Mouse (Mus musculus): ENCODE data around the gene Carm1. TPM values are rescaled to one million over a fixed set of nuclear protein-coding genes. Genes with fewer than 3 reads are reported as not detected.
"Not testable (repeated sequence)": the region's sequence is repeated elsewhere in the genome, so short reads cannot be mapped to it uniquely, and the experiment has no call there.

Gene Carm1
- polyA plus RNA-seq, 1 experiment from 2014 or later, result 29.9 TPM

DNA sequence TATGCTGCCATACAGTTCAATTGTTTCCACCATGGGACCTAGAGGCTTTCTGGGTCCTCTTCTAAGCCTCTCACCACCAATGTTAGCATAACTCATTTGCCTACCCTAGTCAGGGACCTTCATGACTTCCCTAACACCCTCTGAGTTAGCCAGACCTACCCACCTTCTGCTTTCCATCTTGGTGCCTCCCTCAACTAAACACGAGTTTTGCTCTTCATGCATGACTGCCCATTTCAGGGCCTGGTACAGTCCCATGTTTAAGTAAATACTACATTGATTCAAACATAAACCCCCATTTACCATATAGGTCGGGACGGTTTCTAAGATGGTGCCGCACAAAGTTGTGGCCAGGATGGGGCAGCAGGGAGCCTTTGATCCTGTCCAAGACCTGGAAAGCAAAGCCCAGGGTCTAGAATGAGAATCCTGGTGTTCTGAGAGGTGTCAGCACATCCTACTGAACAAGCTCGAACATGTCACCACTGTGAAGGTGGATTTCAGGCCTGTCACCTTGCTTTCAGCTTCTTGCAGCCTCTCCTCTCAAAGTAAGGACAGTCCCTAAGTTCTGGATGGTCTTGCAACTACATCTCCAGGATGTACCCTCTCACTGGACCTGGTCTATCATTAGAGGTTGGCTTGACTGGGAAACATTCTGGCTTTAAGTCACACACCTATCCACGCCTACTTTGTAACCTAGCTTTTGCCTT is 44.6 kb downstream of the Carm1 start:
- Histone ChIP-seq H3K4me1 (replicated peaks) (peaks cover 39% of the 10 kb centered on the region), H3K9me3 (no peaks in the 10 kb centered on the region), H3K4me3 (no peak overlapping the region), H3K27me3 (no peaks in the 10 kb centered on the region), H3K4me2 (peak overlapping the region; percentile 98), H3K27ac (no peak overlapping the region), H3K9ac (no peak overlapping the region), H3K36me3 (peaks cover 54% of the 10 kb centered on the region)
- ATAC-seq (ENCODE audit: low FRiP score), result no peak
- 82% methylated on average over 6 of the region's 6 CpGs for WGBS

DNA sequence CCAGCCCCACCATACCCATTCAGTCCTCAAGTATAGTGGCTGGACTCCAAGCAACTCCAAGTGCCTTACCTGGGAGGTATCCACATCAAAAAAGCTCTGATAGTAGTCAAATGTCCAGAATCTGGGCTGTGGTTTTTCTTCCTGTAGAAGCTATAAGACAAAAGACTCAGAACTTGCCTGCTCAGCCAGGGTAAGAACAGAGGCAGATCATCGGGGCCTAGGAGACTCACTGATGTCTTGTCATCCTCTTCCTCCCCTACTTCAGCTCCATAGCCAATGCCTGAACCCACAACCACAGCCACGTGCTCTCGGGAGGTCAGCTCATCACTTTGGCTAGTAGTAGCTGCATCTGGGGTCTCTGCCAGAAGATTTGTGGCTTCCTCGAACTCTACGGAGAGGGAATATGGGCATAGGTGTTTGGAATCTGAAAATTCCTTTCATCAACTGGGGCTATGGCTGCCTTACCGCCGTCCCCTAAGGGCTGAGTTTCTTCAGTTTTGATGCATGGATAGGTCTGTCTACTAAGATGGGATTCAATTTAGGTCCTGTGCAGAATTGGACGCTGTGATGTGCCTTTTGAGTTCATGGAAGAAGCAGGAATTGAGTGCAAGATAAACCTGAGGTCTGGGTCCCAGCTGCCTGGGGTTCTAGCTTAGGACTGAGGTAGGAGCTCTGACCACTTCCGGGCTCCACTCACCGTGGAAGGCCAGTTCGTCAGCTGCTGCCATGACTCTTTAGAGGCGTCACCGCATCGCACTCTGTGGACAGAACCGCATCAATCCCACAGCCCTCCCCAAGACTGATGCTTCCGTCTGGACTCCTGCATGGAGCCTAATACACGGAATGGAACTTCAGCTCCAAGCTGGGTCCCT is 45.4 kb downstream of the Carm1 start:
- ATAC-seq (ENCODE audit: low FRiP score), result peak; percentile 85
- Histone ChIP-seq H3K4me3 (peak overlapping the region; percentile 98), H3K36me3 (peaks cover 53% of the 10 kb centered on the region), H3K9ac (peak overlapping the region; percentile 95), H3K27me3 (no peaks in the 10 kb centered on the region), H3K9me3 (no peaks in the 10 kb centered on the region), H3K4me1 (replicated peaks) (peaks cover 39% of the 10 kb centered on the region), H3K4me2 (peak overlapping the region; percentile 98), H3K27ac (peak overlapping the region; percentile 92)
- WGBS, result 22% methylated on average over 17 of the region's 17 CpGs

DNA sequence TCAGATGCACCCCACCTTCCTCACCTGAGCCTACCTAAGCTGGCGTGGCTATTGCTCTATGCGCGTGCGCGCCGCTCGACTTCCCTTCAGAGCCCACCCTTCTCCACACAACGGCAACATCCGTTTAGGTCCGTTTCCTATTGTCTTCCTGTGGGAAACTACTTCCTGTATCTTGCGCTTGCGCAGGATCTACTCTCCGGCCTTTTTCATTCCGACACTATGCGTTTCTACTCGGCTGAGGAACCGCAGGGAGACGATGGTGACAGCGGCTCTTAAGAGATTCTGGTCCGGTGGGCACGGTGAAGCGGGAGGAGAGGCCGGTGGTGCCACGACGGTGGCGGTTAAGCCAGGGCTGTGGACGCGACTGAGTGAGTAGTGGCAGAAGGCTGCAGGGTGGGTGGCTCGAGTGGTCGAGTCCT is 46.0 kb downstream of the Carm1 start, which contains the start of the genes Timm29 and Yipf2:
TSS of gene Timm29 (plus strand) at position 20 of the 419 bp plus-strand sequence.
TSS of gene Yipf2 (minus strand) at position 126 of the 419 bp plus-strand sequence.
- peak; percentile 95 for ATAC-seq (ENCODE audit: low FRiP score)

DNA sequence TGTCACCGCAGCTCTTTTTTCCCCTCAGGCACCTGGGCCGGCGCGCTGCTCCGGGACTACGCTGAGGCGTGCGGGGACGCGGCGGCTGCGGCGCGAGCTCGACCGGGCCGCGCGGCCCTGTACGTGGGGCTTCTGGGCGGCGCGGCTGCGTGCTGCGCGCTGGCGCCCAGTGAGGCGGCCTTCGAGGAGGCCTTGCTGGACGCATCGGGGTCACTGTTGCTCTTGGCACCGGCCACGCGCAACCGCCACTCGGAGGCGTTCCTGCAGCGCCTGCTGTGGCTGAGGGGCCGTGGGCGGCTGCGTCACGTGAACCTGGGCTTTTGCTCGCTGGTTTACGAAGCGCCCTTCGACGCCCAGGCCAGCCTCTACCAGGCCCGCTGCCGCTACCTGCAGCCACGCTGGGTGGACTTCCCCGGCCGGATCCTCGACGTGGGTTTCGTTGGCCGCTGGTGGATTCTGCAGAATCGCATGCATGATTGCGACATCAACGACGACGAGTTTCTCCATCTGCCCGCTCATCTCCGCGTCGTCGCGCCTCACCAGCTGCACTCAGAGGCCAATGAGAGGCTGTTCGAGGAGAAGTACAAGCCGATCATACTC is 46.5 kb downstream of the Carm1 start:
- Histone ChIP-seq H3K27me3 (no peaks in the 10 kb centered on the region), H3K4me1 (replicated peaks) (peaks cover 39% of the 10 kb centered on the region), H3K9ac (peak overlapping the region; percentile 95), H3K27ac (peak overlapping the region; percentile 92), H3K9me3 (no peaks in the 10 kb centered on the region), H3K4me3 (peak overlapping the region; percentile 98), H3K4me2 (peak overlapping the region; percentile 98), H3K36me3 (peaks cover 41% of the 10 kb centered on the region)
- peak; percentile 63 for ATAC-seq (ENCODE audit: low FRiP score)
- 2% methylated on average over 68 of the region's 69 CpGs for WGBS

More for the DNA sequence above, 46.0 kb downstream of the Carm1 start, which contains the start of the genes Timm29 and Yipf2:
- Histone ChIP-seq H3K4me1 (replicated peaks) (peaks cover 39% of the 10 kb centered on the region), H3K4me2 (peak within 1 kb of the TSS; percentile 98), H3K27me3 (no peaks in the 10 kb centered on the region), H3K9me3 (no peaks in the 10 kb centered on the region), H3K36me3 (peaks cover 46% of the 10 kb centered on the region), H3K9ac (peak within 1 kb of the TSS; percentile 95), H3K4me3 (peak within 1 kb of the TSS; percentile 98), H3K27ac (peak within 1 kb of the TSS; percentile 92)
- WGBS, result under 1% methylated on average over 30 of the region's 30 CpGs

DNA sequence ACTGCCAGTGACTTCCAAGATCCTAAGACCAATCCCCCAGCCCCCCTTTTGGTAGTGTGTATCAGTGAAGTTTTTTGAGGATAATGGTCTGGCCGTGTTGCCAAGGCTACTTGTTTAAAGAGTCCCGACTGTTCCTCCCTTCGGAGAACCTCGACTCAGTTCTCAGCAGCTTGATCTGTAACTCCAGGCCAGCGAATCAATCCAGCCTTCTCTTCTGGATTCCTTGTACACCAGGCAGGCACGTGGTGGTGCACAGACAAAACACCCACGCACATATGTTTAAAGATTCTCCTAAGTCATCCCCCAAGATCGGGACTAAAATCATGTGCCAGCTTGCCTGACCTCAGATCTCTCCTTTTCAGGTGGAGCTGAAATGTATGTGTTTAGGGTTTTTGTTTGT is 47.7 kb downstream of the Carm1 start:
- H3K27me3 ChIP-seq; H3K27ac ChIP-seq; ATAC-seq (ENCODE audit: low FRiP score); H3K9me3 ChIP-seq: not testable (repeated sequence)
- peak overlapping the region; percentile 98 for H3K4me2 ChIP-seq
- H3K4me1 ChIP-seq (replicated peaks), result peaks cover 39% of the 10 kb centered on the region
- H3K4me3 ChIP-seq, result peak overlapping the region; percentile 98
- WGBS, result 87% methylated on average over 8 of the region's 8 CpGs
- H3K36me3 ChIP-seq, result peaks cover 30% of the 10 kb centered on the region
- peak overlapping the region; percentile 95; the same call in 1 of the 2 replicates for H3K9ac ChIP-seq

DNA sequence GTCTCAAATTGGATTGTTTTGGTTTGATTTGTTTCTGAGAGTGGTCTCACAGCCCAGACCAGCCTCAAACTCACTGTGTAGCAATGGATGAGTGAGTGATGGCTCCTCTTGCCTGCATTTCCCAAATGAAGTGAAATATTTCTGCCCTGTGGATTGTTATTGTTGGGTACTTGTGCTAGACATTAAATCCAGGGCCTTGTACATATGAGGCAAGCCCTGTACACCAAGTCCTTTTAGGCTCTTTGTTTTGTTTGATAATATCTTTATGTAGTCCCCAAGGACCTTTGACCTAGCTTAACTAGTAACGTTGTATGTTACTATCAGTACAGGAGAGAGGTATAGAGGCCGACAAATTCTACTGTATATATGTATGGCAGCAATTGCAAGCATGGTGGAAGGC is 48.1 kb downstream of the Carm1 start:
- peak overlapping the region; percentile 98 for H3K4me2 ChIP-seq
- ATAC-seq (ENCODE audit: low FRiP score), result no peak
- H3K27me3 ChIP-seq, result no peaks in the 10 kb centered on the region
- WGBS, result 93% methylated on average over 2 of the region's 2 CpGs
- peaks cover 25% of the 10 kb centered on the region for H3K36me3 ChIP-seq
- no peak overlapping the region for H3K4me3 ChIP-seq
- no peak overlapping the region; the same call in 1 of the 2 replicates for H3K9ac ChIP-seq
- no peaks in the 10 kb centered on the region for H3K9me3 ChIP-seq
- H3K27ac ChIP-seq, result no peak overlapping the region
- H3K4me1 ChIP-seq (replicated peaks), result peaks cover 39% of the 10 kb centered on the region

DNA sequence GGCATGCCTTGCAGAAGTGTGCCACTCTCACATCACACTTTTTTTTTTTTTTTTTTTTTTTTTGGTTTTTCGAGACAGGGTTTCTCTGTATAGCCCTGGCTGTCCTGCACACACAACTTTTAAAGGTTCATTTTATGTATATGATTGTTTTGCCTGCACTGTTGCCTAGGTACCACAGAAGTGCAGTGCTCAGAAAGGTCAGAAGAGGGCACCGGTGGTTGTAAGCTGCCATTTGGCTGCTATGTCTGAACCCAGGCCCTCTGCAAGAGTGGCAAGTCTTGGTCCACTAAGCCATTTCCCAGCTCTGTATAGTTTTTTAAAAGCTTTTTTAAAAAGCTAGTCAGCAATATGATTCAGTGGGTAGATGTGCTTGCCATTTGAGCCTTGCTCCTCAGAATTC is 51.5 kb downstream of the Carm1 start:
- no peaks in the 10 kb centered on the region for H3K27me3 ChIP-seq
- ATAC-seq (ENCODE audit: low FRiP score), result no peak
- peaks cover 23% of the 10 kb centered on the region for H3K4me1 ChIP-seq (replicated peaks)
- peaks cover 20% of the 10 kb centered on the region for H3K36me3 ChIP-seq
- no peak overlapping the region for H3K9ac ChIP-seq
- no peaks in the 10 kb centered on the region for H3K9me3 ChIP-seq
- 29% methylated on average over 2 of the region's 2 CpGs for WGBS
- H3K4me2 ChIP-seq, result no peak overlapping the region
- H3K4me3 ChIP-seq, result no peak overlapping the region
- H3K27ac ChIP-seq, result no peak overlapping the region

DNA sequence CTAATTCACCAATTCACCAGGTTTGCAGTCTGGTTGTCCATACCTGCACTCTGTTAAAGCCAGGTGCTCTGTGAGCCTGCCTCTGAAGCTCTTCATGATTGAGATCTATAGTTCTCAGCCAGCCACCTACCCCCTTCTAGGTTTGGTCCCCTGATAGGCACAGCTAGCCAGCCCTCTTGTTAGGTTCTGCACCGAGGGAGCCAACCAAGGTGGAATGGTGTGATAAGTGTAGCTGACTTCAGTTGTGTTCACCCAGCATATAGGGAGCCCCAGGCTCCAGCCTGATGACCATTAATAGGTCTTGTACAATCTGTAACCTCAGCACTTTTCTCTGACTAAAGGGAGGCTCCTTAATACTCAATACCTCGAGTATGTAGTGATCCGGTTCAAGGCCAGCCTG is 53.5 kb downstream of the Carm1 start:
- H3K4me1 ChIP-seq (replicated peaks), result peaks cover 4% of the 10 kb centered on the region
- H3K36me3 ChIP-seq, result peaks cover 14% of the 10 kb centered on the region
- no peaks in the 10 kb centered on the region for H3K9me3 ChIP-seq
- no peak overlapping the region for H3K9ac ChIP-seq
- H3K4me3 ChIP-seq, result no peak overlapping the region
- no peak overlapping the region for H3K4me2 ChIP-seq
- H3K27ac ChIP-seq, result no peak overlapping the region
- WGBS, result 78% methylated on average over 3 of the region's 3 CpGs
- H3K27me3 ChIP-seq, result no peaks in the 10 kb centered on the region
- no peak for ATAC-seq (ENCODE audit: low FRiP score)

DNA sequence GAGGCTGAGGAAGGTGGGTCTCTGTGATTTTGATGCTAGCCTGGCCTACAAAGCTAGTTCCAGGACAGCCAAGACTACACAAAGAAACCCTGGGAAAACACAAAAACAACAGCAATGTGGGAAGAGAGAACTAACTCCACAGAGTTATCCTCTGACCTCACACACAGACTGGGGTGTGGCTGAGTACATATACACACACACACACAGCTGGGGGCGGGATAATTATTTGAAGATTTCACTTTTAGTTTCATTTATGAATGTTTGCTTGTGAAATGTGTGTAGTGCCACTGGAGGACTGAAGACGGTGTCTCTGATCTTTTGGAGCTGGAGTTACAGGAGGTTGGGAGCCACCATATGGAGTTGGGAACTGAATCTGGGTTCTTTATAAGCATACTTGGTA is 54.4 kb downstream of the Carm1 start:
- peaks cover 8% of the 10 kb centered on the region for H3K36me3 ChIP-seq
- 82% methylated on average over 2 of the region's 2 CpGs for WGBS
- no peak for ATAC-seq (ENCODE audit: low FRiP score)
- H3K4me2 ChIP-seq, result no peak overlapping the region
- no peaks in the 10 kb centered on the region for H3K4me1 ChIP-seq (replicated peaks)
- no peaks in the 10 kb centered on the region for H3K27me3 ChIP-seq
- H3K9ac ChIP-seq, result no peak overlapping the region
- H3K9me3 ChIP-seq, result no peaks in the 10 kb centered on the region
- H3K4me3 ChIP-seq, result no peak overlapping the region
- H3K27ac ChIP-seq, result no peak overlapping the region

DNA sequence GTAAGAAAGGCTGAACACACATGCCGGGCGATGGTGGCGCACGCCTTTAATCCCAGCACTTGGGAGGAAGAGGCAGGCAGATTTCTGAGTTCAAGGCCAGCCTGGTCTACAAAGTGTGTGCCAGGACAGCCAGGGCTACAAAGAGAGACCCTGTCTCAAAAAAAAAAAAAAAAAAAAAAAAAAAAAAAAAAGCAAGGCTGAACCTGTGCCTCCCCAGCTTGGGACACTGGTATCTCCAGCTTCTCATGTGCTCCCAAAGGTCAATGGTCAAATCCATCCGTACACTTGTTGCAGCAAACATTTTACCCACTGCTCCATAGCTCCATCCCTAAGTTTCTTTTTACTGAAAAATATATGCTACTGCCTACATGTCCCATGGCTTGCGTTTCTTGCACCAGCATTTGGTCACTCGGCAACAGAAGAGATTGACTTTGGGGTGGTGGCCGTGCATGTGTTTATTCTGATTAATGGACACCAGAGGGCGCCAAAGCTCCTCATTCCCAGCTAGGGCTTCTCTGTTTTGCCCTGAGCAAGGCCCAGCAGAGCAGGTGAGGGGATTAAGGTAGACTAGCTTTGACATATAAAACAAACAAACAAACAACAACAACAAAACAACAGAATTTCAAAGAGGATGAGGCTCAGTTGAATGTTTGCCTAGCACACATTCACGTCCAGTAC is 55.2 kb downstream of the Carm1 start:
- Histone ChIP-seq H3K27ac (no peak overlapping the region), H3K4me1 (replicated peaks) (no peaks in the 10 kb centered on the region), H3K36me3 (0 out of 2 replicates have a peak, but pooled peaks cover 2% of the 10 kb centered on the region), H3K4me3 (no peak overlapping the region), H3K27me3 (no peaks in the 10 kb centered on the region), H3K4me2 (no peak overlapping the region), H3K9me3 (no peaks in the 10 kb centered on the region), H3K9ac (no peak overlapping the region)
- WGBS, result 51% methylated on average over 10 of the region's 10 CpGs
- ATAC-seq (ENCODE audit: low FRiP score), result 0 out of 2 replicates have a peak, but pooled peaks have one; percentile 77

DNA sequence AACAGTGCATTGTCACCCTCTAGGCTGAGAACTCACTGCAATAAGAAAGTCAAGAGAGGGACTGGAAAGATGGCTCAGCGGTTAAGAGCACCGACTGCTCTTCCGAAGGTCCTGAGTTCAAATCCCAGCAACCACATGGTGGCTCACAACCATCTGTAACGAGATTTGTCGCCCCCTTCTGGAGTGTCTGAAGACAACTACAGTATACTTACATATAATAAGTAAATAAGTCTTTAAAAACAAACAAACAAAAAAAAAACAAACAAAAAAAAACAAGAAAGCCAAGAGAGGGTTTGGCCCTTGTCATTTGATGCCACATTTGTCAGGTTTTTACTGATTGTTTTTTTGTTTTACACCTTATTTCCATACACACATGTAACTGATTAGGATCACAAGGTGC is 57.4 kb downstream of the Carm1 start:
- Histone ChIP-seq H3K9ac (no peak overlapping the region), H3K27ac (no peak overlapping the region), H3K36me3 (no peaks in the 10 kb centered on the region), H3K4me2 (no peak overlapping the region), H3K9me3 (no peaks in the 10 kb centered on the region), H3K4me3 (no peak overlapping the region), H3K27me3 (no peaks in the 10 kb centered on the region), H3K4me1 (replicated peaks) (no peaks in the 10 kb centered on the region)
- WGBS, result 76% methylated on average over 5 of the region's 5 CpGs
- ATAC-seq (ENCODE audit: low FRiP score), result no peak
